Mouse (Mus musculus): ENCODE data around the gene Sgpl1. TPM values are rescaled to one million over a fixed set of nuclear protein-coding genes. Genes with fewer than 3 reads are reported as not detected.
A peak's percentile ranks its signal among the peaks of the same experiment; 100 is the strongest.

Sgpl1 gene
- polyA plus RNA-seq, 1 experiment: 0.60 TPM

GRCm38 (mm10) chr10:61146119-61146806 is 1.2 kb downstream of the Sgpl1 start:
- peaks cover 62% of the 10 kb centered on the region for H3K4me1 ChIP-seq (ENCODE audit: control insufficient read depth)
- H3K27me3 ChIP-seq (ENCODE audit: control insufficient read depth): peaks cover 4% of the 10 kb centered on the region; the same call in 1 of the 2 replicates
- no peaks in the 10 kb centered on the region for H3K9me3 ChIP-seq (ENCODE audit: control insufficient read depth, low read length)
- TF ChIP-seq TAL1 (IDR thresholded peaks at IDR 0.05; ENCODE audit: low read length) (no peak), GATA1 (IDR thresholded peaks at IDR 0.05; ENCODE audit: low read length) (no peak)
- H3K4me3 ChIP-seq (replicated peaks): peak overlapping the region; percentile 92
- H3K36me3 ChIP-seq (ENCODE audit: control insufficient read depth): peaks cover 3% of the 10 kb centered on the region; the same call in 1 of the 2 replicates

GRCm38 (mm10) chr10:61145766-61146118 is 1.8 kb downstream of the Sgpl1 start:
- Histone ChIP-seq H3K27me3 (ENCODE audit: control insufficient read depth) (peaks cover 4% of the 10 kb centered on the region; the same call in 1 of the 2 replicates), H3K9me3 (ENCODE audit: control insufficient read depth, low read length) (no peaks in the 10 kb centered on the region), H3K36me3 (ENCODE audit: control insufficient read depth) (peaks cover 3% of the 10 kb centered on the region; the same call in 1 of the 2 replicates), H3K4me3 (replicated peaks) (peak overlapping the region; percentile 92), H3K4me1 (ENCODE audit: control insufficient read depth) (peaks cover 59% of the 10 kb centered on the region)
- no peak for TF ChIP-seq GATA1 (IDR thresholded peaks at IDR 0.05; ENCODE audit: low read length)
- no peak for TF ChIP-seq TAL1 (IDR thresholded peaks at IDR 0.05; ENCODE audit: low read length)

GRCm38 (mm10) chr10:61143343-61143742 is 4.2 kb downstream of the Sgpl1 start:
- Histone ChIP-seq H3K9me3 (ENCODE audit: control insufficient read depth, low read length) (no peaks in the 10 kb centered on the region), H3K4me3 (replicated peaks) (no peak overlapping the region), H3K27me3 (ENCODE audit: control insufficient read depth) (peaks cover 4% of the 10 kb centered on the region; the same call in 1 of the 2 replicates), H3K36me3 (ENCODE audit: control insufficient read depth) (peaks cover 8% of the 10 kb centered on the region), H3K4me1 (ENCODE audit: control insufficient read depth) (peaks cover 36% of the 10 kb centered on the region)
- no peak for TF ChIP-seq TAL1 (IDR thresholded peaks at IDR 0.05; ENCODE audit: low read length)
- TF ChIP-seq GATA1 (IDR thresholded peaks at IDR 0.05; ENCODE audit: low read length): no peak

- H3K9me3 ChIP-seq (ENCODE audit: control insufficient read depth, low read length): no peaks in the 10 kb centered on the region
- peaks cover 11% of the 10 kb centered on the region for H3K4me1 ChIP-seq (ENCODE audit: control insufficient read depth)
- H3K4me3 ChIP-seq (replicated peaks): no peak overlapping the region
- no peaks in the 10 kb centered on the region for H3K27me3 ChIP-seq (ENCODE audit: control insufficient read depth)
- peaks cover 11% of the 10 kb centered on the region for H3K36me3 ChIP-seq (ENCODE audit: control insufficient read depth)
- TF ChIP-seq TAL1 (IDR thresholded peaks at IDR 0.05; ENCODE audit: low read length) (no peak), GATA1 (IDR thresholded peaks at IDR 0.05; ENCODE audit: low read length) (no peak)
Measured at GRCm38 (mm10) chr10:61137567-61137966, 9.9 kb downstream of the Sgpl1 start.

- H3K4me3 ChIP-seq (replicated peaks): no peak overlapping the region
- H3K27me3 ChIP-seq (ENCODE audit: control insufficient read depth): no peaks in the 10 kb centered on the region
- H3K36me3 ChIP-seq (ENCODE audit: control insufficient read depth): peaks cover 11% of the 10 kb centered on the region
- peaks cover 8% of the 10 kb centered on the region; the same call in 1 of the 2 replicates for H3K4me1 ChIP-seq (ENCODE audit: control insufficient read depth)
- no peaks in the 10 kb centered on the region for H3K9me3 ChIP-seq (ENCODE audit: control insufficient read depth, low read length)
- no peak for TF ChIP-seq TAL1 (IDR thresholded peaks at IDR 0.05; ENCODE audit: low read length)
- TF ChIP-seq GATA1 (IDR thresholded peaks at IDR 0.05; ENCODE audit: low read length): no peak
Measured at GRCm38 (mm10) chr10:61135226-61135839, 12.2 kb downstream of the Sgpl1 start.

- Histone ChIP-seq H3K27me3 (ENCODE audit: control insufficient read depth) (no peaks in the 10 kb centered on the region), H3K4me1 (ENCODE audit: control insufficient read depth) (peaks cover 15% of the 10 kb centered on the region), H3K36me3 (ENCODE audit: control insufficient read depth) (peaks cover 8% of the 10 kb centered on the region), H3K4me3 (replicated peaks) (no peak overlapping the region), H3K9me3 (ENCODE audit: control insufficient read depth, low read length) (no peaks in the 10 kb centered on the region)
- TF ChIP-seq GATA1 (IDR thresholded peaks at IDR 0.05; ENCODE audit: low read length) (no peak), TAL1 (IDR thresholded peaks at IDR 0.05; ENCODE audit: low read length) (no peak)
Measured at GRCm38 (mm10) chr10:61134041-61134440, 13.5 kb downstream of the Sgpl1 start.

- peaks cover 34% of the 10 kb centered on the region for H3K4me1 ChIP-seq (ENCODE audit: control insufficient read depth)
- no peaks in the 10 kb centered on the region for H3K27me3 ChIP-seq (ENCODE audit: control insufficient read depth)
- H3K9me3 ChIP-seq (ENCODE audit: control insufficient read depth, low read length): peaks cover 2% of the 10 kb centered on the region; the same call in 1 of the 2 replicates
- no peak overlapping the region for H3K4me3 ChIP-seq (replicated peaks)
- peaks cover 15% of the 10 kb centered on the region for H3K36me3 ChIP-seq (ENCODE audit: control insufficient read depth)
- TF ChIP-seq GATA1 (IDR thresholded peaks at IDR 0.05; ENCODE audit: low read length) (no peak), TAL1 (IDR thresholded peaks at IDR 0.05; ENCODE audit: low read length) (no peak)
Measured at GRCm38 (mm10) chr10:61130959-61131358, 16.5 kb downstream of the Sgpl1 start.

GRCm38 (mm10) chr10:61128701-61129365 is 18.7 kb downstream of the Sgpl1 start:
- Histone ChIP-seq H3K27me3 (ENCODE audit: control insufficient read depth) (no peaks in the 10 kb centered on the region), H3K4me3 (replicated peaks) (no peak overlapping the region), H3K9me3 (ENCODE audit: control insufficient read depth, low read length) (peaks cover 2% of the 10 kb centered on the region; the same call in 1 of the 2 replicates), H3K4me1 (ENCODE audit: control insufficient read depth) (peaks cover 50% of the 10 kb centered on the region), H3K36me3 (ENCODE audit: control insufficient read depth) (peaks cover 14% of the 10 kb centered on the region)
- TF ChIP-seq GATA1 (IDR thresholded peaks at IDR 0.05; ENCODE audit: low read length): no peak
- TF ChIP-seq TAL1 (IDR thresholded peaks at IDR 0.05; ENCODE audit: low read length): no peak

GRCm38 (mm10) chr10:61124462-61124861 is 23.0 kb downstream of the Sgpl1 start:
- H3K36me3 ChIP-seq (ENCODE audit: control insufficient read depth): peaks cover 32% of the 10 kb centered on the region
- H3K27me3 ChIP-seq (ENCODE audit: control insufficient read depth): no peaks in the 10 kb centered on the region

More at GRCm38 (mm10) chr10:61124462-61124861, 23.0 kb downstream of the Sgpl1 start:
- H3K4me3 ChIP-seq (replicated peaks): peak overlapping the region; percentile 53
- peaks cover 2% of the 10 kb centered on the region; the same call in 1 of the 2 replicates for H3K9me3 ChIP-seq (ENCODE audit: control insufficient read depth, low read length)
- peaks cover 83% of the 10 kb centered on the region for H3K4me1 ChIP-seq (ENCODE audit: control insufficient read depth)
- no peak for TF ChIP-seq TAL1 (IDR thresholded peaks at IDR 0.05; ENCODE audit: low read length)
- TF ChIP-seq GATA1 (IDR thresholded peaks at IDR 0.05; ENCODE audit: low read length): no peak; the same call in 1 of the 2 replicates

Measured in erythroblast, embryonic 14.5 days (primary cell).